Mouse (Mus musculus) midbrain, embryonic 13.5 days (tissue): Measurements from ENCODE around the gene Tpbg. TPM values are rescaled to one million over a fixed set of nuclear protein-coding genes. Genes with fewer than 3 reads are reported as not detected.

Source experiments
- ATAC-seq: fragments of 200-750 bp; cut with Nextera tagmentation; 2 replicates; pipeline ENCODE4 v1.8.0; 2017; ENCODE audit warnings: mild to moderate bottlenecking, moderate TSS enrichment, moderate library complexity
- H3K27ac ChIP-seq: fragments of 300-500 bp; sonication (generic); 2 replicates; pipeline ENCODE4 v1.5.1; 2015; ENCODE audit warnings: inconsistent platforms, mild to moderate bottlenecking, moderate library complexity
- H3K27me3 ChIP-seq: fragments of 300-500 bp; sonication (generic); 2 replicates; pipeline ENCODE4 v1.6.1; 2015; ENCODE audit warnings: mild to moderate bottlenecking, inconsistent platforms
- H3K36me3 ChIP-seq: fragments of 300-500 bp; sonication (generic); 2 replicates; pipeline ENCODE4 v1.6.1; 2015; ENCODE audit warnings: mild to moderate bottlenecking, inconsistent platforms
- H3K4me1 ChIP-seq: fragments of 300-500 bp; sonication (generic); replicated peaks from 2 replicates; pipeline ENCODE4 v1.6.1; 2015; ENCODE audit warnings: inconsistent platforms
- H3K4me2 ChIP-seq: fragments of 300-500 bp; sonication (generic); replicated peaks from 2 replicates; pipeline ENCODE4 v1.6.1; 2015; ENCODE audit warnings: moderate library complexity, mild to moderate bottlenecking, inconsistent platforms
- H3K4me3 ChIP-seq: fragments of 300-500 bp; sonication (generic); replicated peaks from 2 replicates; pipeline ENCODE4 v1.5.1; 2015; ENCODE audit warnings: mild to moderate bottlenecking, inconsistent platforms
- H3K9ac ChIP-seq: fragments of 300-500 bp; sonication (generic); replicated peaks from 2 replicates; pipeline ENCODE4 v1.6.1; 2015; ENCODE audit warnings: mild to moderate bottlenecking, inconsistent platforms
- H3K9me3 ChIP-seq: fragments of 300-500 bp; sonication (generic); 2 replicates; pipeline ENCODE4 v1.6.1; 2016; ENCODE audit warnings: mild to moderate bottlenecking, inconsistent platforms
- WGBS: fragments of 180-500 bp; shearing (Covaris S2); methylation state at CpG from one replicate; pipeline ENCODE4 v1.1.7; 2015; 5-methylcytosine and 5-hydroxymethylcytosine counted together
- polyA plus RNA-seq: library from polyadenylated mRNA; unstranded; fragments of >200 nt; fragmentation: Nextera tagmentation; extraction: Ambion mirVana; gene quantifications from 2 replicates; pipeline ENCODE4 v1.2.1, GENCODE M21; 2015

Gene Tpbg
- polyA plus RNA-seq, 1 experiment from 2014 or later, result 25.4 TPM

GRCm38 (mm10) chr9:85844647-85844983 lies 2.4 kb downstream of the Tpbg start:
- WGBS, result 55% methylated on average over 9 of the region's 9 CpGs
- Histone ChIP-seq H3K27me3 (peaks cover 13% of the 10 kb centered on the region), H3K4me3 (peak overlapping the region; percentile 69), H3K4me1 (peaks cover 22% of the 10 kb centered on the region), H3K27ac (no peak overlapping the region; the same call in 1 of the 2 replicates), H3K9me3 (no peaks in the 10 kb centered on the region), H3K9ac (peak overlapping the region; percentile 80), H3K36me3 (0 out of 2 replicates have a peak, but pooled peaks cover 3% of the 10 kb centered on the region), H3K4me2 (peak overlapping the region; percentile 93)
- ATAC-seq, result no peak

- Histone ChIP-seq H3K27me3 (peaks cover 13% of the 10 kb centered on the region), H3K36me3 (0 out of 2 replicates have a peak, but pooled peaks cover 3% of the 10 kb centered on the region), H3K27ac (no peak overlapping the region), H3K4me1 (peaks cover 22% of the 10 kb centered on the region), H3K9me3 (no peaks in the 10 kb centered on the region), H3K4me2 (no peak overlapping the region), H3K4me3 (no peak overlapping the region), H3K9ac (no peak overlapping the region)
- no peak for ATAC-seq
- 52% methylated on average over 2 of the region's 2 CpGs for WGBS
Observed at GRCm38 (mm10) chr9:85846186-85846585, 4.0 kb downstream of the Tpbg start.

GRCm38 (mm10) chr9:85854780-85855179 lies 12.6 kb downstream of the Tpbg start:
- 94% methylated on average over 4 of the region's 4 CpGs for WGBS
- ATAC-seq, result no peak

GRCm38 (mm10) chr9:85856511-85856910 lies 14.3 kb downstream of the Tpbg start:
- no peaks in the 10 kb centered on the region for H3K36me3 ChIP-seq
- H3K27ac ChIP-seq, result no peak overlapping the region
- no peak overlapping the region for H3K4me3 ChIP-seq
- 0 out of 2 replicates have a peak, but pooled peaks cover 2% of the 10 kb centered on the region for H3K4me1 ChIP-seq
- WGBS, result 72% methylated on average over 6 of the region's 6 CpGs
- H3K9me3 ChIP-seq, result no peaks in the 10 kb centered on the region
- no peak overlapping the region for H3K9ac ChIP-seq
- no peaks in the 10 kb centered on the region for H3K27me3 ChIP-seq
- H3K4me2 ChIP-seq, result no peak overlapping the region
- no peak for ATAC-seq

More at GRCm38 (mm10) chr9:85854780-85855179, 12.6 kb downstream of the Tpbg start:
- Histone ChIP-seq H3K27me3 (no peaks in the 10 kb centered on the region), H3K9me3 (no peaks in the 10 kb centered on the region), H3K9ac (no peak overlapping the region), H3K4me2 (no peak overlapping the region), H3K4me3 (no peak overlapping the region), H3K4me1 (no peaks in the 10 kb centered on the region), H3K36me3 (no peaks in the 10 kb centered on the region), H3K27ac (no peak overlapping the region)

- ATAC-seq, result no peak
- WGBS, result 39% methylated on average over 4 of the region's 4 CpGs
Observed at GRCm38 (mm10) chr9:85861065-85861464, 18.9 kb downstream of the Tpbg start.

GRCm38 (mm10) chr9:85862562-85862961 lies 20.4 kb downstream of the Tpbg start:
- H3K4me3 ChIP-seq, result no peak overlapping the region
- no peaks in the 10 kb centered on the region for H3K9me3 ChIP-seq
- no peak overlapping the region for H3K27ac ChIP-seq
- no peaks in the 10 kb centered on the region for H3K36me3 ChIP-seq
- H3K4me1 ChIP-seq, result 0 out of 2 replicates have a peak, but pooled peaks cover 4% of the 10 kb centered on the region
- WGBS, result 86% methylated on average over 6 of the region's 6 CpGs
- no peak for ATAC-seq
- H3K9ac ChIP-seq, result no peak overlapping the region
- H3K4me2 ChIP-seq, result no peak overlapping the region
- H3K27me3 ChIP-seq, result no peaks in the 10 kb centered on the region

More at GRCm38 (mm10) chr9:85861065-85861464, 18.9 kb downstream of the Tpbg start:
- Histone ChIP-seq H3K9ac (no peak overlapping the region), H3K4me3 (no peak overlapping the region), H3K36me3 (no peaks in the 10 kb centered on the region), H3K9me3 (no peaks in the 10 kb centered on the region), H3K4me2 (no peak overlapping the region), H3K27ac (no peak overlapping the region), H3K4me1 (0 out of 2 replicates have a peak, but pooled peaks cover 4% of the 10 kb centered on the region), H3K27me3 (no peaks in the 10 kb centered on the region)

GRCm38 (mm10) chr9:85872908-85873307 lies 30.7 kb downstream of the Tpbg start:
- no peaks in the 10 kb centered on the region for H3K36me3 ChIP-seq

GRCm38 (mm10) chr9:85893681-85894080 lies 51.5 kb downstream of the Tpbg start:
- H3K27ac ChIP-seq, result no peak overlapping the region
- no peak overlapping the region for H3K9ac ChIP-seq
- no peaks in the 10 kb centered on the region for H3K4me1 ChIP-seq
- H3K4me2 ChIP-seq, result no peak overlapping the region
- no peaks in the 10 kb centered on the region for H3K9me3 ChIP-seq
- no peaks in the 10 kb centered on the region for H3K27me3 ChIP-seq
- 86% methylated on average over 5 of the region's 5 CpGs for WGBS
- H3K36me3 ChIP-seq, result no peaks in the 10 kb centered on the region
- H3K4me3 ChIP-seq, result no peak overlapping the region
- ATAC-seq, result no peak

More at GRCm38 (mm10) chr9:85872908-85873307, 30.7 kb downstream of the Tpbg start:
- H3K4me3 ChIP-seq, result no peak overlapping the region
- no peak overlapping the region for H3K9ac ChIP-seq
- H3K9me3 ChIP-seq, result no peaks in the 10 kb centered on the region
- 82% methylated on average over 7 of the region's 7 CpGs for WGBS
- no peak overlapping the region for H3K4me2 ChIP-seq
- ATAC-seq, result no peak
- no peak overlapping the region for H3K27ac ChIP-seq
- no peaks in the 10 kb centered on the region for H3K4me1 ChIP-seq
- H3K27me3 ChIP-seq, result no peaks in the 10 kb centered on the region

Other genes with a start within 250 kb of the Tpbg start
- gene Ibtk, start 93.0 kb upstream of the Tpbg start, polyA plus RNA-seq, result 34.5 and 36.3 TPM in 2 replicates